Mouse (Mus musculus) embryonic fibroblast, embryonic 13.5 days (primary cell): Measurements from ENCODE around the gene Prkch.

ENCODE experiments used
- CTCF ChIP-seq: IDR thresholded peaks from 2 replicates; pipeline ENCODE4 v1.5.1; 2011; ENCODE audit warnings: mild to moderate bottlenecking, control low read depth, low read length, moderate library complexity, borderline replicate concordance; ENCODE audit not compliant: insufficient read depth
- POLR2A ChIP-seq: IDR thresholded peaks from 2 replicates; pipeline ENCODE4 v1.6.1; 2011; ENCODE audit warnings: low read depth, mild to moderate bottlenecking, control low read depth, low read length, moderate library complexity

GRCm38 (mm10) chr12:73587262-73587661, 2.7 kb downstream of the Prkch start:
- TF ChIP-seq POLR2A, result no peak
- no peak for TF ChIP-seq CTCF
